Mouse (Mus musculus) cerebellum, adult 2 months (tissue): Measurements from ENCODE around the gene Mrm3. TPM values are rescaled to one million over a fixed set of nuclear protein-coding genes. Genes with fewer than 3 reads are reported as not detected.

Source experiments
- DNase-seq, 2 experiments: peaks; one replicate each; pipeline ENCODE4 v3.0.0; 2021
- H3K27ac ChIP-seq: fragments of 200-500 bp; 2 replicates; pipeline ENCODE4 v1.5.1; 2012; ENCODE audit warnings: low read length, control low read depth, inconsistent platforms; ENCODE audit not compliant: insufficient read depth
- H3K27me3 ChIP-seq: fragments of 200-500 bp; 2 replicates; pipeline ENCODE4 v1.6.1; 2012; ENCODE audit warnings: inconsistent platforms, mild to moderate bottlenecking, low read length, moderate library complexity; ENCODE audit not compliant: control insufficient read depth, insufficient read depth
- H3K4me1 ChIP-seq: fragments of 200-500 bp; 2 replicates; pipeline ENCODE4 v1.6.1; 2011; ENCODE audit warnings: low read length; ENCODE audit not compliant: control insufficient read depth, insufficient read depth
- H3K4me3 ChIP-seq: fragments of 200-500 bp; replicated peaks from 2 replicates; pipeline ENCODE3; 2011; ENCODE audit warnings: mild to moderate bottlenecking, low read depth, low read length, control low read depth; ENCODE audit not compliant: insufficient read depth
- CTCF ChIP-seq: fragments of 200-500 bp; IDR thresholded peaks from 2 replicates; pipeline ENCODE4 v1.5.1; 2011; ENCODE audit warnings: low read depth, mild to moderate bottlenecking, control low read depth, low read length, moderate library complexity, borderline replicate concordance; ENCODE audit not compliant: insufficient read depth
- POLR2A ChIP-seq: fragments of 200-500 bp; IDR thresholded peaks from 2 replicates; pipeline ENCODE4 v1.6.1; 2011; ENCODE audit warnings: low read length, control low read depth, borderline replicate concordance; ENCODE audit not compliant: insufficient read depth
- WGBS: fragments of 180-500 bp; shearing (Covaris S2); methylation state at CpG from one replicate; pipeline ENCODE4 v1.1.7; 2018; 5-methylcytosine and 5-hydroxymethylcytosine counted together
- polyA plus RNA-seq: library from polyadenylated mRNA; depleted of rRNA; stranded (reverse); fragments of >200 nt; gene quantifications from 2 replicates; pipeline ENCODE4 v1.2.3, GENCODE M21; 2012

Gene Mrm3
- polyA plus RNA-seq, 1 experiment: 19.9 TPM

DNA sequence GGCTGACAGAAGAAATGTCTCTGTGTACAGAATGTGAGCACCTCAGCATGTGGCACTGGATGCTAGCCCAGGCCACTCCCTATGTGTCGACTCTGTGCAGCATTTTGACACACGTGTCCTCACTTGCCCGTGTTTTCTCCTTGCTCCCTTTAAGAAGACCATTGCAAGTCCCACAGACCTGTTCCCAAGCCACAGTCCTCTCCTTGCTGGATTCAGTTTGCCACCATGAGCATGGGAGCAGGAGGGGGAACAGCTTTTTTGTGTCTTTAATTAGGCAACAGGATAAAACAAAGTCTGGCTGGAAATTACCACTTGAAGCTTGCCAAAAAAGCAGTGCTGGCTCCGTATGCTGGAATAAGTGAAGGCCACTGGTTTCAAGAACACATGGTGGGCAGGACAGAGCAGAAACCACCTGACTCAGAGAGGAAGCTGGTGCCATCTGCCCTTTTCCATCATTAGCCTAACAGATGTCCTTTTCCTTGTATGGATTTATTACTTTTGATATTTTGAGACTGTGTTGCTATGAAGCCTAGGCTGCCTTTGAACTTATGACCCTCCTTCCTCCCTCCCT is 12.0 kb downstream of the Mrm3 start:
- peaks cover 71% of the 10 kb centered on the region for H3K4me1 ChIP-seq
- peak overlapping the region; percentile 91 for H3K27ac ChIP-seq
- no peak overlapping the region for H3K4me3 ChIP-seq
- peak; percentile 86 to 93 for DNase-seq
- no peaks in the 10 kb centered on the region for H3K27me3 ChIP-seq
- 4% methylated on average over 4 of the region's 4 CpGs for WGBS
- TF ChIP-seq CTCF (no peak), POLR2A (peak; percentile 48; the same call in 1 of the 2 replicates)

- DNase-seq: peak in 1 of 2 experiments; percentile 30
- 21% methylated on average over 5 of the region's 5 CpGs for WGBS
- Histone ChIP-seq H3K4me1 (peaks cover 77% of the 10 kb centered on the region), H3K27me3 (no peaks in the 10 kb centered on the region), H3K27ac (peak overlapping the region; percentile 77), H3K4me3 (no peak overlapping the region)
- TF ChIP-seq POLR2A (no peak), CTCF (no peak)
Measured at GRCm38 (mm10) chr11:76256129-76256528, 12.6 kb downstream of the Mrm3 start.

DNA sequence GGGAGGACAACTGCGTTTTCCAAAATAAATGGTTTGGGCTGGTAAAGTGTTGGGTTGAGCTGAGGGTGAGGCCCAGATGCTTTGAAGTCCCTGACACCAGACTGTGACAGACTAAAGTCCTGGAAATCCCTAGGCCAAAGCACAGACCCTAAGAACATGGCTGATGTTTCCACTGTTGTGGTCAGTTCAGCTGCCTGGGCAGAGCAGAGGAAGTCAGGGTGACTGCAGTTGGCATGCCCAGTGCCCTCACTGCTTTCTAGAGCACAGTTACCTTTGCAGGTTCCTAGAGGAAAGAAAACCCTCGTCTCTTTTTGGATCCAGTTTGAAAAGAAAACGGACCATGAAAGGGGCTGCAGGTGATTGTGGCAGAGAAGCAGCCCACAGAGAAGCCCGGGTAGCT is 13.9 kb downstream of the Mrm3 start:
- DNase-seq: peak in 1 of 2 experiments; percentile 14
- H3K27me3 ChIP-seq: no peaks in the 10 kb centered on the region
- TF ChIP-seq POLR2A (no peak), CTCF (no peak)
- no peak overlapping the region for H3K27ac ChIP-seq
- no peak overlapping the region for H3K4me3 ChIP-seq
- peaks cover 82% of the 10 kb centered on the region for H3K4me1 ChIP-seq
- 82% methylated on average over 4 of the region's 4 CpGs for WGBS

DNA sequence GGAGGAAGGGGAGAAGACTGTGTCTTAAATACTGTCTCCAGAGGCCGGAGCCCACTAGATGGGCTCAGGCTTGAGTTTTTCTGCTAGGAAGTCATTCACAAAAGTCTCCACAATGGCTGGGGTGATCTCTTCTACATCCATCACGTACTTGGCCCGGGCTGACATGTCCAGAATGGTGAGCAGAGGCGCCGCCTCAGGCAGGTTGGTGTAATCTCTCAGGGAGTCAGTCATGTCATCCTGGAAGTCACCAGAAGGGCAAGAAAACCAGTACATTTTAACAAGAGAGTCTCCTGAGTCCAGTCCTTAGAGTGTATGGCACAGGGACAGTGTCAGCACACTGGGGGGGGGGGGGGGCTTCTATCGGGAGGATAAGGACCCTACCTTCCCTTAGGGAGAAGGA is 15.0 kb downstream of the Mrm3 start:
- H3K27me3 ChIP-seq: no peaks in the 10 kb centered on the region
- 81% methylated on average over 6 of the region's 6 CpGs for WGBS
- DNase-seq: no peak
- H3K4me1 ChIP-seq: peaks cover 87% of the 10 kb centered on the region
- H3K27ac ChIP-seq: no peak overlapping the region
- no peak for TF ChIP-seq POLR2A
- no peak for TF ChIP-seq CTCF
- H3K4me3 ChIP-seq: no peak overlapping the region

DNA sequence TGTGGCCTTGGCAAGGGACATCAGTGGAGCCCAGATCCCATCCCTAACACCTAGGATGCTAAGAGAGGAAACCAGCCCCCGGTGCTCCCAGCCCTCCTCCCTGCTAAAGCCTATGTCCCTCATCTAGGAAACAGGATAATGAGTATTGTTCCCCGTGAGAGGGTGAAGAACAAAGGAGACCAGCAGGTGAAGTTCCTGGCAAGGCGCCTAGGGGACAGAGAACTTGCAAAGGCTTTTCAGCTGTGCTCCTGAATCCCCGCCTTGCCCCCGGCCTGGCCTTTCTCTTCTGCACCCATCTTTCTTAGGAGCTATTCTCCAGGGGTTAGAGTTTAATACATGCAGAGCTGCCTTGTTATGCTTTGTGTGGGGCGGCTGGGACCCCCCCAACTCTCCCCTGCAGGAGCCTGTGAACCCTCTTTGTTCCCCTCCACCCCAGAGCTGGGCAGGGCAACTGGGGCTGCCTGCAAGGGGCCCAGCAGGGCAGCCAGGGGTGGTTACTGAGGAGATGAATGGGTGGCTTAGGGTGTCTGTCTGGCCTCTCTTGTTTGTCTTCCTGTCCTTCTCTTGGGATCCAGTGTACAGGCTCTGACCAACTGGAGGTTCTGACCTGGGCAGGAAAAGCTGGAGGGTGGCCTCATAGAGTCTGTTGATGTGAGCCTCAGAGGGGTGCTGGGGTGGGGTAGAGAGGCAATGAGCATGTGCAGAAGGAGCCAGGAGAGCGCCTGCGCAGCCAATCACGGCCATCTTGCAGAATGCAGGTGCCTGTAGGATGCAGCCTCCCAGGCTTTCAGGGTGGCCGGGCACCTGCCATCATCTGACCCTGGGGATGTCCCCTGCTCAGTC is 16.9 kb downstream of the Mrm3 start:
- no peak for TF ChIP-seq CTCF
- no peak for TF ChIP-seq POLR2A
- Histone ChIP-seq H3K4me1 (peaks cover 69% of the 10 kb centered on the region), H3K27ac (peak overlapping the region; percentile 69), H3K27me3 (no peaks in the 10 kb centered on the region), H3K4me3 (no peak overlapping the region)
- peak in 1 of 2 experiments; percentile 40 for DNase-seq
- 59% methylated on average over 10 of the region's 10 CpGs for WGBS

GRCm38 (mm10) chr11:76261224-76261623 is 17.7 kb downstream of the Mrm3 start:
- no peak for TF ChIP-seq CTCF
- no peak for TF ChIP-seq POLR2A
- peak overlapping the region; percentile 63; the same call in 1 of the 2 replicates for H3K27ac ChIP-seq
- DNase-seq: peak in 1 of 2 experiments; percentile 31
- H3K4me1 ChIP-seq: peaks cover 63% of the 10 kb centered on the region
- H3K4me3 ChIP-seq: no peak overlapping the region
- H3K27me3 ChIP-seq: no peaks in the 10 kb centered on the region
- 41% methylated on average over 12 of the region's 12 CpGs for WGBS

GRCm38 (mm10) chr11:76262611-76263351 is 19.3 kb downstream of the Mrm3 start:
- Histone ChIP-seq H3K4me1 (peaks cover 51% of the 10 kb centered on the region), H3K27me3 (no peaks in the 10 kb centered on the region), H3K4me3 (no peak overlapping the region), H3K27ac (0 out of 2 replicates have a peak overlapping the region, but pooled peaks have one; percentile 9)
- TF ChIP-seq CTCF (no peak), POLR2A (no peak)
- 18% methylated on average over 19 of the region's 19 CpGs for WGBS
- peak; percentile 48 to 68 for DNase-seq

DNA sequence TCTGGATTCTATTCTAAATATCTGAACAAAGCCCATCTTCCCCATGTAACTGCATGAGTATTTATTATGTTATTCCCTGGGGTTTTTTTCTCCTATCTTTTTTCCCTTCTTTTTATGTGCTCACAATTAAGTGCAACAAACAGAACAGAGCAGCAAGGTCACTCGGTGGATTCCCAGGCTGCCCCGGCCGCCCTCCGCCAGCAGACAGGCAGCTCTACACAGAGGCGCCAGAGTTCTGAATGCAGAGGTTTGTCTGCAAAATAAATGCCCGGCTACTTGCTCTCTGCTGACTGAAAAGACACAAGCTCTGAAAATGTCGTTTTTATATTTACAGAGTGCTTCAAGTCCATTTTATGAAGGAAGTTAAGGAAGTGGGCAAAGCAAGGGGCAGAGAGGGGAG is 24.0 kb downstream of the Mrm3 start:
- WGBS: 72% methylated on average over 7 of the region's 7 CpGs
- H3K27ac ChIP-seq: no peak overlapping the region

More for the DNA sequence above, 24.0 kb downstream of the Mrm3 start:
- TF ChIP-seq POLR2A (no peak), CTCF (no peak)
- Histone ChIP-seq H3K27me3 (no peaks in the 10 kb centered on the region), H3K4me1 (peaks cover 17% of the 10 kb centered on the region), H3K4me3 (no peak overlapping the region)
- DNase-seq: no peak
